Mouse (Mus musculus): ENCODE data around the gene Cdc45. TPM values are rescaled to one million over a fixed set of nuclear protein-coding genes. Genes with fewer than 3 reads are reported as not detected.

The Cdc45 gene
- polyA plus RNA-seq, 1 experiment from 2014 or later: 8.9 TPM

DNA sequence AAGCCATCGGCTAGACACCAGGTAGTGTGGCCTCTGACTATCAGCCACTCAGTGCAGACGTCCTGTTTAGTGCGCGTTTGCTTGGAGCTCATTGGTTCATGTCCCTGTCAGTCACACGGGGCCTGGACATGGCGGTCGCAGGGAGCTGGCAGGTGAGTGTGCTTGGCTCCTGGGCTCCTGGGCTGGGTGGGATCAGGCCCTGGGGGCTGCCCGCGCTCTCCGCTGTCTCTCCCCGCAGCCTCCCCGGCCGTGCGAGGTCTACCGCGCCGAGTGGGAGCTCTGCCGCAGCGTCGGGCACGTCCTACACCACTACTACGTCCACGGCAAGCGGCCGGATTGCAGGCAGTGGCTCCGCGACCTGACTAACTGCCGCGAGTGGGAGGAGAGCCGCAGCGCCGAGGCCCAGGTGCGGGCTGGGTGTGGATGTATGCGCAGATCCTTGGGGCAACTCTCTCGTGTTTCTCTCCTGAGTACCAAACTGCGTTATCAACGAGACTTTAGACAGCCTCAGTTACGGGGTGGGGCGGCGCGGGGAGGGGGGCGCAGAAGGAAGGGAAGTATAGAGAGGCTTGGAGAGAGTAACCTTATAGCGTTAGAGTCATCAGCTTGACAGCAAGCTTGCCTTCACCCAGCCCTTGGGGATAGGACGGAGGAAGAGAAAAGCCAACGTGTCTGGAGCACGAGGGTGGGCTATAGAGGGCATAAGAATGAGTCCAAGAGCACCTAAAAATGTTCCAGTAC, 24.9 kb upstream of the Cdc45 start, which contains the start of the genes 2510002D24Rik and Gm28539:
TSS of gene 2510002D24Rik (plus strand) at position 111 of the 741 bp plus-strand sequence.
TSS of gene Gm28539 (plus strand) at position 117 of the 741 bp plus-strand sequence.
- Histone ChIP-seq H3K9me3 (ENCODE audit: control insufficient read depth) (no peaks in the 10 kb centered on the region), H3K4me2 (replicated peaks; ENCODE audit: low read depth) (peak within 1 kb of the TSS; percentile 83), H3K27ac (ENCODE audit: low read depth, low read length) (peak within 1 kb of the TSS; percentile 89), H3K27me3 (replicated peaks; ENCODE audit: control insufficient read depth, insufficient read depth, low read length) (no peaks in the 10 kb centered on the region), H3K4me3 (ENCODE audit: low read depth, low read length) (peak within 1 kb of the TSS; percentile 90), H3K36me3 (ENCODE audit: control insufficient read depth, insufficient read depth) (peaks cover 36% of the 10 kb centered on the region), H3K4me1 (replicated peaks; ENCODE audit: control insufficient read depth, insufficient read depth, low read length) (no peaks in the 10 kb centered on the region), H3K9ac (ENCODE audit: low read depth, low read length) (peak within 1 kb of the TSS; percentile 79)
- peak; percentile 99 for ATAC-seq
- under 1% methylated on average over 46 of the region's 46 CpGs for WGBS
- TF ChIP-seq CTCF (IDR thresholded peaks at IDR 0.05; ENCODE audit: low read depth): no peak

DNA sequence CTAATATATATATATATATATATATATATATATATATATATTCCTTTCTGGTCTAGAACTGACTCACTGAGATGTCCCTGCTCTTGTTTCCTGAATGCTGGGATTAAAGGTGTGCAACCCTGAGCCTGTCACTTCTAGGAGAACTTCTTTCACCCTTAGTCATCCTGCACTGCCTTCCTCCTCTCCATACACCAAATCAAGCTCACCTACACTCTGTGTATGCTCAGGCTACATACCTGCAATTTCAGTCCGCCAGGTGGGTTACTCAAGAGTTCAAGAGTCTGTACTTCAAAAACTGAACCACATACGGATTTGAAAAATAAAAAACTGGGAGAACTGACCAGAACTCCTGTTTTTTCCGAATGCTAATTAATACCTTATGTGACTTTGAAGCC, 24.3 kb upstream of the Cdc45 start:
- peak overlapping the region; percentile 89; the same call in 1 of the 2 replicates for H3K27ac ChIP-seq (ENCODE audit: low read depth, low read length)
- no peaks in the 10 kb centered on the region for H3K27me3 ChIP-seq (replicated peaks; ENCODE audit: control insufficient read depth, insufficient read depth, low read length)
- peak; percentile 53 for ATAC-seq
- peak overlapping the region; percentile 79; the same call in 1 of the 2 replicates for H3K9ac ChIP-seq (ENCODE audit: low read depth, low read length)
- H3K36me3 ChIP-seq (ENCODE audit: control insufficient read depth, insufficient read depth): peaks cover 41% of the 10 kb centered on the region
- TF ChIP-seq CTCF (IDR thresholded peaks at IDR 0.05; ENCODE audit: low read depth): no peak
- H3K9me3 ChIP-seq (ENCODE audit: control insufficient read depth): no peaks in the 10 kb centered on the region
- H3K4me1 ChIP-seq (replicated peaks; ENCODE audit: control insufficient read depth, insufficient read depth, low read length): no peaks in the 10 kb centered on the region
- H3K4me2 ChIP-seq (replicated peaks; ENCODE audit: low read depth): peak overlapping the region; percentile 83
- WGBS: 18% methylated on average over 3 of the region's 3 CpGs
- peak overlapping the region; percentile 90 for H3K4me3 ChIP-seq (ENCODE audit: low read depth, low read length)

DNA sequence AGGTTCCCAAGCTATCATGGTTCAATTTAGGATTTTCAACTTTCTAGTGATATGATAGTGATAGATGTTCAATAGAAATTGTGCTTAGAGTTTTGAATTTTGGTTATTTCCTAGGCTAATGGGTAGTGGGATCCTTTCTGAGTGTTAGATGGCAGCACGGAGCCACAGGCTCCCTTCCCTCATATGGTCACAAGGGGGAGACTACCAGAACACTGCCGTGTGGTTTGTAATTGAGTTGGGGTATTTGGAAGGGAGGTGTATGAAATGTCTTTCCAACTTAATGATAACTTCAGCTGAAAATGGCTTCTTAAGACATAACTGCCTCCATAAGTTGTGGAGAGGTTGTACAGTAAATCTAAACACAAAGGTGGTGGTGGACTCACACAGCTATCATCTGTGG, 21.7 kb upstream of the Cdc45 start:
- Histone ChIP-seq H3K4me2 (replicated peaks; ENCODE audit: low read depth) (no peak overlapping the region), H3K4me3 (ENCODE audit: low read depth, low read length) (no peak overlapping the region), H3K9ac (ENCODE audit: low read depth, low read length) (no peak overlapping the region), H3K36me3 (ENCODE audit: control insufficient read depth, insufficient read depth) (peaks cover 50% of the 10 kb centered on the region), H3K4me1 (replicated peaks; ENCODE audit: control insufficient read depth, insufficient read depth, low read length) (no peaks in the 10 kb centered on the region), H3K9me3 (ENCODE audit: control insufficient read depth) (no peaks in the 10 kb centered on the region), H3K27ac (ENCODE audit: low read depth, low read length) (no peak overlapping the region), H3K27me3 (replicated peaks; ENCODE audit: control insufficient read depth, insufficient read depth, low read length) (no peaks in the 10 kb centered on the region)
- peak; percentile 33; the same call in 1 of the 2 replicates for TF ChIP-seq CTCF (IDR thresholded peaks at IDR 0.05; ENCODE audit: low read depth)
- 76% methylated on average over 2 of the region's 2 CpGs for WGBS
- no peak for ATAC-seq

DNA sequence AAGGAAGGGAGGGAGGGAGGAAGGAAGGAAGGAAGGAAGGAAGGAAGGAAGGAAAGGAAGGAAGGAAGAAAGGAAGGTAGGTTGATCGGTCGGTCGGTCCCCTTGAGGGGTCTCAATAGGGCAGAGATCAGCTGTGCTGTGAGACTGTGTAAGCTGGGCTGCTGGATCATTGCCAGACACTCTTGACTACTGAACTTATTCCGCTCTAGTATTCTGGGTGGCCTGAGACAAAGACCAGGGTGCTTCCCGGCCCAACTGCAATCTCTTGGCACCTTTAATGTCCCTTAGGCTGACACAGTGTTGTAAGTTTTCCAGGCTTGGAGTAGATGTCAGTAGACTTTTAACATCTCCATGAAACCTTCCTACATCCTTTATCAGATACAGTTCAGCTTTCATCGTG, 17.3 kb upstream of the Cdc45 start:
- H3K27me3 ChIP-seq (replicated peaks; ENCODE audit: control insufficient read depth, insufficient read depth, low read length): no peaks in the 10 kb centered on the region
- H3K9me3 ChIP-seq (ENCODE audit: control insufficient read depth): no peaks in the 10 kb centered on the region
- H3K36me3 ChIP-seq (ENCODE audit: control insufficient read depth, insufficient read depth): peaks cover 81% of the 10 kb centered on the region
- H3K9ac ChIP-seq (ENCODE audit: low read depth, low read length): no peak overlapping the region
- no peaks in the 10 kb centered on the region for H3K4me1 ChIP-seq (replicated peaks; ENCODE audit: control insufficient read depth, insufficient read depth, low read length)
- no peak overlapping the region for H3K4me2 ChIP-seq (replicated peaks; ENCODE audit: low read depth)
- TF ChIP-seq CTCF (IDR thresholded peaks at IDR 0.05; ENCODE audit: low read depth): no peak
- no peak overlapping the region for H3K27ac ChIP-seq (ENCODE audit: low read depth, low read length)
- no peak overlapping the region for H3K4me3 ChIP-seq (ENCODE audit: low read depth, low read length)
- 86% methylated on average over 6 of the region's 6 CpGs for WGBS
- ATAC-seq: no peak

DNA sequence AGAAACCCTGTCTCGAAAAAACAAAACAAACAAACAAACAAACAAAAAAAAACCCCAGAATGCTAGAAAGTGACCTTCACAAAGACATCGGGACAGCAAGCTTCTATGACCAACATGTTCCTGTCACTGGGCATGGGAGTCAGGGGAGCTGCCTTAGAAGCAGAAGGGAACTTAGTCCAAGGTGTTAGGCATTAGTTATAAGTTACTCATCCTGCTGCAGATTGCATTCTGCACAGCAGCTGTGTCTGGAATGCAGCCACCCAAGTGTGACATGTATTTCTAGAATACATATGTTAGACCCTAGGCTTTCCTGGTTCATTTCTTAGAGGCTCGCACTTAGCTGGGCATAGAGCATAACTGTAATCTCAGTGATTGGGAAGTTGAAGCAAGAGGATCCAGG, 16.8 kb upstream of the Cdc45 start:
- no peak for ATAC-seq
- WGBS: 94% methylated on average over 3 of the region's 3 CpGs
- peaks cover 81% of the 10 kb centered on the region for H3K36me3 ChIP-seq (ENCODE audit: control insufficient read depth, insufficient read depth)

DNA sequence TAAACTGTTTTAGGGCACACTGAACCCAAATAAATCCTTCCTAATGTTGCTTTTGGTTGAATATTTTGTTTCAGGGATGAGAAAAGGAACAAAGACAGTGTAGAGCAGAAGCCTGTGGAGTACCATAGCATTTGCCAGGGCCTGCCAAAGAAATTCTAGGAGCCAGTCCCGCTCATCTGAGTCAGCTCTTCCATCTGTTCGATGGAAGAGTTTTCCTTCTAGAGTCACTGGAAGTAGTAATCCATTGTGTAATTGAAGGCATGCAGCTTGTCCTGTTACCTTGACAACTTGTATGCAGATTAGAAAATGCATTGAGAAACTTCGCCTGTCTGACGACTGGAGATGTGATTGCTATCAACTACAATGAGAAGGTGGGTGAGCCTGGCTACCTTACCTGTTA, 11.1 kb upstream of the Cdc45 start:
- no peaks in the 10 kb centered on the region for H3K4me1 ChIP-seq (replicated peaks; ENCODE audit: control insufficient read depth, insufficient read depth, low read length)
- peaks cover 97% of the 10 kb centered on the region for H3K36me3 ChIP-seq (ENCODE audit: control insufficient read depth, insufficient read depth)
- no peak for ATAC-seq
- no peak overlapping the region for H3K4me3 ChIP-seq (ENCODE audit: low read depth, low read length)
- no peaks in the 10 kb centered on the region for H3K27me3 ChIP-seq (replicated peaks; ENCODE audit: control insufficient read depth, insufficient read depth, low read length)
- H3K9ac ChIP-seq (ENCODE audit: low read depth, low read length): no peak overlapping the region
- H3K9me3 ChIP-seq (ENCODE audit: control insufficient read depth): no peaks in the 10 kb centered on the region
- no peak overlapping the region for H3K27ac ChIP-seq (ENCODE audit: low read depth, low read length)
- 77% methylated on average over 4 of the region's 4 CpGs for WGBS
- H3K4me2 ChIP-seq (replicated peaks; ENCODE audit: low read depth): no peak overlapping the region
- TF ChIP-seq CTCF (IDR thresholded peaks at IDR 0.05; ENCODE audit: low read depth): no peak

More for the DNA sequence above, 16.8 kb upstream of the Cdc45 start:
- Histone ChIP-seq H3K27ac (ENCODE audit: low read depth, low read length) (no peak overlapping the region), H3K27me3 (replicated peaks; ENCODE audit: control insufficient read depth, insufficient read depth, low read length) (no peaks in the 10 kb centered on the region), H3K9ac (ENCODE audit: low read depth, low read length) (no peak overlapping the region), H3K9me3 (ENCODE audit: control insufficient read depth) (no peaks in the 10 kb centered on the region), H3K4me1 (replicated peaks; ENCODE audit: control insufficient read depth, insufficient read depth, low read length) (no peaks in the 10 kb centered on the region), H3K4me2 (replicated peaks; ENCODE audit: low read depth) (no peak overlapping the region), H3K4me3 (ENCODE audit: low read depth, low read length) (no peak overlapping the region)
- TF ChIP-seq CTCF (IDR thresholded peaks at IDR 0.05; ENCODE audit: low read depth): no peak
